Comparison of ENCODE assay signal across 8 mouse cellular contexts in the genomic region with DNA sequence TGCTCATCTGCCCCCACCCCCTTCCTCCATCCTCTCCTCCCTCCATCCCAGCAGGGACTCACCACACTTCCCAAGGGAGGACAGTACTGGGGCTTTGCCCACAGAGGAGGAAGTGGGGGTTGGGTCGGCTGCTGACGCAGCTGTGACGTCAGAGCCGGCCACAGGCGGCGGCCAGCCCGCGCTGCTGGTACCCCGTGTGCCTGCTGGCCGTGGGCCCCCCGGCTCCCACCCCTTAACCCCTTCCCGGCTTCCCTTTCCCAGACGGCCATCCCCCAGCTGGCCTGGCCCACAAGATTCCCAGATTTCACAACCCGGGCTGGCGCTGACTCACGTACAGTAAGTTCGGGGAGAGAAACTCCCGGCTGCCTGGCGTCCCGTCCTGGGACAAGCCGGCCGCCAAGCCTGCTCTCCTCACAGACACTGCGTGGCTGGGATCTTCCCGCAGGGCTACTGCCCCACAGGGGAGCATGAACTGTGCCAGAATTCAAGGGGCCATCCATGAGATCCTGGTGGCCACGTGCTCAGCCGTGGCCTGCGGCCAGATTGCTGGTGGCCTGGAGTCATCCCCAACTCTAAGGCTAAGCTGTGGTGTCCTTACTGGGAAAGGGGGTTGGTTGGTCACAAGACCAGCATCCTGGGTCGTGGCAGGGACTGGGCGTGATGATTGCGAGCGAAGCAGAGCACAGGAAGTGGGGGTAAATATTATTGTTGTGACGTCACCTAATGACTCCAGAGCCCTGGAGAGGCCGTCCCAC.
A peak's percentile ranks its signal among the peaks of the same experiment; 100 is the strongest.
DNase-seq lines count a peak whose midpoint lies in the region; ATAC-seq lines count a peak whose summit lies in the region.

No protein-coding gene starts in this region.

- H3K27ac ChIP-seq in forebrain, embryonic 15.5 days (replicated peaks), result peak overlapping the region; percentile 53

- peak; percentile 72 for ATAC-seq in forebrain, embryonic 15.5 days (replicated peaks)

- under 1% methylated on average over 33 of the region's 33 CpGs for WGBS in forebrain, embryonic 15.5 days

- DNase-seq in CD8-positive naive resting alpha-beta T cell, adult 2 months (ENCODE audit: low read depth in 2 of 2, low spot score in 2 of 2), result peak; percentile 84 to 86
- peak; percentile 89 for DNase-seq in adrenal gland, postnatal 10 days
- peak; percentile 91 for DNase-seq in heart, postnatal 4 days
- peak; percentile 65 for DNase-seq in layer of hippocampus, adult 9-11 months
- peak; percentile 92 to 93 for DNase-seq in lung, postnatal 4 days
- peak; percentile 75 for DNase-seq in retina, embryonic 14.5 days (ENCODE audit: low spot score)
- DNase-seq in urinary bladder, adult 18-20 months (ENCODE audit: low spot score in 2 of 2), result peak; percentile 67 to 85

- peak overlapping the region; percentile 84 for H3K4me2 ChIP-seq in forebrain, embryonic 15.5 days (replicated peaks)

- H3K27me3 ChIP-seq in forebrain, embryonic 15.5 days, result no peaks in the 10 kb centered on the region

- peak overlapping the region; percentile 40 for H3K9ac ChIP-seq in forebrain, embryonic 15.5 days (replicated peaks)

- H3K9me3 ChIP-seq in forebrain, embryonic 15.5 days, result no peaks in the 10 kb centered on the region

- peaks cover 22% of the 10 kb centered on the region for H3K4me1 ChIP-seq in forebrain, embryonic 15.5 days

- H3K36me3 ChIP-seq in forebrain, embryonic 15.5 days, result no peaks in the 10 kb centered on the region

- H3K4me3 ChIP-seq in forebrain, embryonic 15.5 days, result peak overlapping the region; percentile 49

Comparison
In these comparisons a context has a peak if more than half of its experiments do, and no peak if none do; other contexts are left out.
1. Peak in every context shown above with its lines: DNase-seq, ATAC-seq, H3K4me3 ChIP-seq and H3K27ac ChIP-seq.